Mouse (Mus musculus) MEL (cell line): Measurements from ENCODE around the gene Xpo6.

Experiments used
- CHD2 ChIP-seq: IDR thresholded peaks from 2 replicates; pipeline ENCODE4 v1.6.1; 2011; ENCODE audit warnings: low read length, improper control_type of control experiment
- CTCF ChIP-seq, 3 experiments: IDR thresholded peaks in 2 of 3; conservative IDR thresholded peaks in 1 of 3; 2 replicates each; pipeline ENCODE4 v1.5.1; 2011 to 2012; ENCODE audit warnings: low read length in 3 of 3, low read depth in 2 of 3, mild to moderate bottlenecking in 2 of 3, improper control_type of control experiment in 1 of 3, inconsistent platforms in 1 of 3, mixed read lengths in 1 of 3, moderate library complexity in 1 of 3; ENCODE audit not compliant: control insufficient read depth in 1 of 3, insufficient read depth in 1 of 3, poor library complexity in 1 of 3, severe bottlenecking in 1 of 3
- EP300 ChIP-seq, 2 experiments: IDR thresholded peaks; 2 replicates each; pipeline ENCODE4 v1.6.1; 2011; ENCODE audit warnings: improper control_type of control experiment in 2 of 2, low read length in 2 of 2, low read depth in 1 of 2, mild to moderate bottlenecking in 1 of 2
- GATA1 ChIP-seq: IDR thresholded peaks from 2 replicates; pipeline ENCODE4 v1.6.1; 2011; ENCODE audit warnings: low read depth, low read length, improper control_type of control experiment
- USF1 ChIP-seq: IDR thresholded peaks from 2 replicates; pipeline ENCODE4 v1.6.1; 2014; ENCODE audit warnings: low read depth, mild to moderate bottlenecking, inconsistent platforms, low read length, improper control_type of control experiment, moderate library complexity
- ZKSCAN1 ChIP-seq: IDR thresholded peaks from 2 replicates; pipeline ENCODE4 v1.6.1; 2012; ENCODE audit warnings: low read depth, mild to moderate bottlenecking, inconsistent platforms, low read length, improper control_type of control experiment, moderate library complexity

DNA sequence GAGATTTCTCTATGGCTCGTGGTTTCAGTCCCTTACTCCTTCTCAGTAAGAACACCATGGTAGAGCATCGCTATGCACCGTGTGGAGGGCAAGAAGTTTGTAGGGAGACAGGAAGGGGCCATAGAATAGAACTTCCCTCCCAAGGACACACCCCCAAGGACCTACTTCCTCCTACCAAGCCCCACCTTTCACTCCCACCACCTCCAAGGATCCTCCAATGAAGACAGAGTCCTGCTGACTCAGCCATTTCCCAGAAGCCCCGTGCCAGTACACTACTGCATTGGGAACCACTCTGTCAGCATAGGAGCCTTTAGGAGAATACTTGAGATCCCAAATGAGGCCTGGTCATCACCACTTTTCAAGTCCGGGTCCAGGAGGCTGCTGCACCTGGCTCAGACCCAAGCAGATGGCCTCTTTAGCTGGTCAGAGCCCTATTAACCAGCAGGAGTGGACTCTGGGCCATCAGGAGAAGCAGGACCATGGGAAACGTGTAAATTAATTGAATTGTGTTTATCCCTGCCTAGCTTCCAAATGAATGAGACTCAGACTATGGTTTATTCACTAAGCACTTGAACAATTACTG is 44.0 kb upstream of the Xpo6 start:
- no peak for TF ChIP-seq CHD2
- no peak for TF ChIP-seq USF1
- no peak for TF ChIP-seq GATA1
- no peak for TF ChIP-seq EP300 (IDR thresholded peaks at IDR 0.05; ENCODE audit: low read depth in 1 of 2, low read length in 2 of 2)
- TF ChIP-seq CTCF (IDR thresholded peaks at IDR 0.05 in 2 of 3, conservative IDR thresholded peaks at IDR 0.05 in 1 of 3; ENCODE audit: control insufficient read depth in 1 of 3, insufficient read depth in 1 of 3, low read depth in 2 of 3, low read length in 3 of 3, poor library complexity in 1 of 3, severe bottlenecking in 1 of 3): no peak
- no peak for TF ChIP-seq ZKSCAN1
